Mouse (Mus musculus) CH12.LX (cell line): Measurements from ENCODE around the gene Ifit1bl2. TPM values are rescaled to one million over a fixed set of nuclear protein-coding genes. Genes with fewer than 3 reads are reported as not detected.
"Not testable (repeated sequence)": the region's sequence is repeated elsewhere in the genome, so short reads cannot be mapped to it uniquely, and the experiment has no call there.

Experiments used
- DNase-seq: peaks from one replicate; pipeline ENCODE4 v3.0.0-alpha.2; 2013; ENCODE audit errors: extremely low read depth
- H3K27ac ChIP-seq: 2 replicates; pipeline ENCODE4 v1.5.1; 2012; ENCODE audit warnings: low read depth, mild to moderate bottlenecking, control low read depth, moderate library complexity; ENCODE audit not compliant: insufficient read depth
- H3K27me3 ChIP-seq: replicated peaks from 2 replicates; pipeline ENCODE3; 2012; ENCODE audit warnings: inconsistent platforms
- H3K36me3 ChIP-seq, 2 experiments: replicated peaks in 1 of 2; 2 replicates each; pipeline versions ENCODE3 to v1.6.1; 2012; ENCODE audit warnings: inconsistent platforms in 1 of 2, low read length in 1 of 2, mild to moderate bottlenecking in 1 of 2, mixed read lengths in 1 of 2, moderate library complexity in 1 of 2; ENCODE audit not compliant: control insufficient read depth in 1 of 2, insufficient read depth in 1 of 2
- H3K4me1 ChIP-seq, 2 experiments: 2 replicates each; pipeline ENCODE4 v1.6.1; 2012; ENCODE audit warnings: inconsistent platforms in 1 of 2, moderate library complexity in 1 of 2; ENCODE audit not compliant: insufficient read depth in 2 of 2, control insufficient read depth in 1 of 2
- H3K4me2 ChIP-seq: 2 replicates; pipeline ENCODE4 v1.6.1; 2012; ENCODE audit warnings: low read depth, mild to moderate bottlenecking, control low read depth; ENCODE audit not compliant: poor library complexity, insufficient read depth, severe bottlenecking
- H3K4me3 ChIP-seq, 3 experiments: fragments of 150-350 bp in 1 of 3; sonication (generic) in 1 of 3; replicated peaks in 1 of 3; 2 replicates each; pipeline versions ENCODE3 to v1.5.1; 2011 to 2012; ENCODE audit warnings: low read depth in 2 of 3, low read length in 2 of 3, mild to moderate bottlenecking in 2 of 3, moderate library complexity in 2 of 3, control low read depth in 1 of 3, improper control_type of control experiment in 1 of 3, inconsistent platforms in 1 of 3, mixed read lengths in 1 of 3; ENCODE audit not compliant: poor library complexity in 1 of 3
- H3K79me2 ChIP-seq: replicated peaks from 2 replicates; pipeline ENCODE4 v1.6.1; 2012; ENCODE audit warnings: mild to moderate bottlenecking, moderate library complexity; ENCODE audit not compliant: control insufficient read depth, poor library complexity, insufficient read depth, severe bottlenecking; ENCODE audit errors: extremely low read depth
- H3K9ac ChIP-seq: 2 replicates; pipeline ENCODE4 v1.6.1; 2012; ENCODE audit warnings: low read depth, mild to moderate bottlenecking, control low read depth, moderate library complexity; ENCODE audit not compliant: insufficient read depth
- H3K9me3 ChIP-seq: replicated peaks from 2 replicates; pipeline ENCODE3; 2012; ENCODE audit warnings: low read length, inconsistent platforms, mixed read lengths
- CTCF ChIP-seq, 2 experiments: IDR thresholded peaks in 1 of 2; conservative IDR thresholded peaks in 1 of 2; 2 replicates each; pipeline ENCODE4 v1.5.1; 2011 to 2012; ENCODE audit warnings: low read depth in 2 of 2, low read length in 2 of 2, improper control_type of control experiment in 1 of 2, inconsistent platforms in 1 of 2, mild to moderate bottlenecking in 1 of 2, moderate library complexity in 1 of 2
- ELF1 ChIP-seq: IDR thresholded peaks from 2 replicates; pipeline ENCODE4 v1.6.1; 2014; ENCODE audit warnings: low read depth, mild to moderate bottlenecking, inconsistent platforms, low read length, improper control_type of control experiment
- ETS1 ChIP-seq: conservative IDR thresholded peaks from 2 replicates; pipeline ENCODE4 v1.6.1; 2012; ENCODE audit warnings: low read depth, mild to moderate bottlenecking, inconsistent platforms, low read length, improper control_type of control experiment, moderate library complexity
- HCFC1 ChIP-seq: IDR thresholded peaks from 2 replicates; pipeline ENCODE4 v1.6.1; 2012; ENCODE audit warnings: low read depth, mild to moderate bottlenecking, inconsistent platforms, low read length, improper control_type of control experiment
- IRF4 ChIP-seq: IDR thresholded peaks from 2 replicates; pipeline ENCODE4 v1.6.1; 2014; ENCODE audit warnings: low read depth, mild to moderate bottlenecking, inconsistent platforms, low read length, improper control_type of control experiment
- MAFK ChIP-seq: IDR thresholded peaks from 2 replicates; pipeline ENCODE4 v1.6.1; 2011; ENCODE audit warnings: low read length, improper control_type of control experiment; ENCODE audit not compliant: insufficient replicate concordance
- MAX ChIP-seq: IDR thresholded peaks from 2 replicates; pipeline ENCODE4 v1.6.1; 2011; ENCODE audit warnings: low read length, improper control_type of control experiment
- MAZ ChIP-seq: IDR thresholded peaks from 2 replicates; pipeline ENCODE4 v1.6.1; 2012; ENCODE audit warnings: low read depth, mild to moderate bottlenecking, inconsistent platforms, low read length, improper control_type of control experiment, moderate library complexity
- MYC ChIP-seq: IDR thresholded peaks from 2 replicates; pipeline ENCODE4 v1.6.1; 2011; ENCODE audit warnings: low read depth, mild to moderate bottlenecking, improper control_type of control experiment, low read length
- PAX5 ChIP-seq: IDR thresholded peaks from 2 replicates; pipeline ENCODE4 v1.6.1; 2012; ENCODE audit warnings: low read length, inconsistent platforms, mixed read lengths
- RAD21 ChIP-seq: IDR thresholded peaks from 2 replicates; pipeline ENCODE4 v1.6.1; 2011; ENCODE audit warnings: low read depth, mild to moderate bottlenecking, low read length, improper control_type of control experiment, moderate library complexity
- SMC3 ChIP-seq: IDR thresholded peaks from 2 replicates; pipeline ENCODE4 v1.6.1; 2011; ENCODE audit warnings: low read depth, low read length, improper control_type of control experiment
- TBP ChIP-seq: conservative IDR thresholded peaks from 2 replicates; pipeline ENCODE4 v1.6.1; 2011; ENCODE audit warnings: low read depth, low read length, improper control_type of control experiment
- USF1 ChIP-seq: IDR thresholded peaks from 2 replicates; pipeline ENCODE4 v1.6.1; 2014; ENCODE audit warnings: low read depth, mild to moderate bottlenecking, inconsistent platforms, low read length, improper control_type of control experiment
- ZC3H11A ChIP-seq: IDR thresholded peaks from 2 replicates; pipeline ENCODE4 v1.6.1; 2012; ENCODE audit warnings: low read depth, mild to moderate bottlenecking, inconsistent platforms, low read length, improper control_type of control experiment
- dilution Hi-C: fragments of 300-500 bp; cut with MboI; formaldehyde crosslinking; loops from 2 replicates; pipeline ENCODE4 v1.14.3; 2020; ENCODE audit warnings: low sequenced_read_pairs; ENCODE audit not compliant: extremely low pct_unique_long_range_greater_than_20kb, extremely low pct_ligation_motif_present
- in situ Hi-C: fragments of 300-500 bp; cut with MboI; formaldehyde crosslinking; loops from 3 replicates; pipeline ENCODE4 v1.14.3; 2019; ENCODE audit warnings: low sequenced_read_pairs, low pct_ligation_motif_present, low pct_unique_long_range_greater_than_20kb, mixed read lengths
- polyA plus RNA-seq: library from polyadenylated mRNA; unstranded; fragments of >175 nt; gene quantifications from 2 replicates; pipeline ENCODE4 v1.2.1, GENCODE M21; 2012; ENCODE audit warnings: low read depth; ENCODE audit not compliant: insufficient read length
- total RNA-seq, 2 experiments: library from RNA; depleted of rRNA; stranded (reverse); fragments of 300-350 nt in 1 of 2; fragments of >200 nt in 1 of 2; gene quantifications; 2 replicates each; pipeline ENCODE4 v1.2.3; 2012 to 2014

Ifit1bl2 gene
- total and polyA plus RNA-seq, 3 experiments = 0.08 to 0.24 TPM; not detected in 1

DNA sequence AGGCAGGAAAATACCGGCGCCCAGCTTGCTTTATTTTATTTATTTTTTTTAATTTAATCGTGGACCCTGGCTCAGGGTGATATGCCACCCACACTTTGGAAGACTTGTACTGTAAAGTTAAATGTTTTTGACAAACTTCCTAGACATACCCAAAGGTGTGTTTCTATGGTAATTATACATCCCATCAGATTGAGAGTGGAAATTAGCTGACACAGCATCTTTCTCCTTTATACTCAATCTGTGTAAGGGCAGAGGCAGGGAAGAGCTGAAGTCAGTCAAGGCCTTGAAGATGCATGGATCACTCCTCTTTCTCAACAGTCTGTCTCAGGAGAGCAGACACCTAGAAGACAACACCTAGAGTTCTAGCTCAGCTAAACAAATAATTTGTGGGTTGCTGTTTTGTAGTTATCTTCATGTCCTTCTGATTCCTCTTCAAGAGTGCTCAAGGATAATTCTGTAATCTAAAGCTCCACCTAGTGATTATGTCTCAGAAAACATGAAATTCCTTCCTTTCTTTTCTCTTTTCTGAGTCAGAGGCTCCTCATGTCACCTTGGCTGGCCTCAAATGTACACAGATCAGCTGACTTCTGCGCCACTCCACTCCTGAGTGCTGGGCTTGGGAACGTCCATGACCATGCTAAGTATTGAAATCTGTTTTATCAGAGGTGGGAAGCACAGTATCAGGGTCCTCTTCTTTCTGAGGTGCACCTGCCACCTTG, 54.6 kb downstream of the Ifit1bl2 start:
- TF ChIP-seq CTCF (conservative IDR thresholded peaks at IDR 0.05 in 1 of 2, IDR thresholded peaks at IDR 0.05 in 1 of 2; ENCODE audit: low read depth in 2 of 2, low read length in 2 of 2) = peak in 1 of 2 experiments; percentile 22; a peak in 1 of 4 replicates
- TF ChIP-seq MAFK = peak; percentile 94
- peak; percentile 20 for TF ChIP-seq RAD21
- H3K4me2 ChIP-seq, H3K27me3 ChIP-seq, dilution Hi-C loops, H3K27ac ChIP-seq, H3K36me3 ChIP-seq, H3K9me3 ChIP-seq, in situ Hi-C loops, H3K9ac ChIP-seq, H3K4me1 ChIP-seq, DNase-seq, H3K79me2 ChIP-seq, H3K4me3 ChIP-seq: not testable (repeated sequence)

DNA sequence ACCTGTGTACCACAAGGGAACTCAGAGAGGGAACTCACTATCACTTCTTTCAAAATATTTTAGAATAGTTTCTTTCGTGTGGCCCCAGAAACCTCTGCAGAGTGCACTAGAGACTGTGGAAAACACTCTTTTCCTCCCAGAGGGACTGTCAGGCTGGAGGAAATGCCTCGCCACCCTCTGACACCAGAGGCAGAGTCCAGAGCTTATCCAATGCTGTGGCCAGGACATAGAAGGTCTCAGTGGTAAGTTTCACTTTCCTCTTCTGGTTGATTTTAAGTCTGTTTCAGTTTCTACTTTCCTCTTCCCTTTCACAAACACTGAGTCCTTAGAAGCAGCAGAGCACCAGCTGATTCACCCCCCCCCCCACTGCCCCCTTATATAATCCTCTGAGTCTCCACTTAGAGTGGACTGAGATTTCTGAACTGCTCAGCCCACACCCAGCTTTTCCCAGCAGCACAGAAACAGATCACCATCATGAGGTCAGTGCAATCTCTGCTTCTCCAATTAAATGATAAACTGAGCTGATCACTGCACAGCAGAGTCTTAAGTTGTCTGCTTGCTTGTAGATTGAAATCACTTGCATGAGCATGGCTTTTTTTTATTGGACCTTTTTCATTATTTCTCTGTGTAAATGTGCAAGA, 57.3 kb downstream of the Ifit1bl2 start, which contains the start of gene Ifit3:
Gene Ifit3 (plus strand): TSS at position 406 of the 641 bp plus-strand sequence.
- H3K79me2 ChIP-seq, H3K9ac ChIP-seq, H3K4me3 ChIP-seq, H3K36me3 ChIP-seq, H3K27me3 ChIP-seq, DNase-seq, H3K9me3 ChIP-seq, H3K27ac ChIP-seq, dilution Hi-C loops, H3K4me1 ChIP-seq, H3K4me2 ChIP-seq, in situ Hi-C loops: not testable (repeated sequence)

DNA sequence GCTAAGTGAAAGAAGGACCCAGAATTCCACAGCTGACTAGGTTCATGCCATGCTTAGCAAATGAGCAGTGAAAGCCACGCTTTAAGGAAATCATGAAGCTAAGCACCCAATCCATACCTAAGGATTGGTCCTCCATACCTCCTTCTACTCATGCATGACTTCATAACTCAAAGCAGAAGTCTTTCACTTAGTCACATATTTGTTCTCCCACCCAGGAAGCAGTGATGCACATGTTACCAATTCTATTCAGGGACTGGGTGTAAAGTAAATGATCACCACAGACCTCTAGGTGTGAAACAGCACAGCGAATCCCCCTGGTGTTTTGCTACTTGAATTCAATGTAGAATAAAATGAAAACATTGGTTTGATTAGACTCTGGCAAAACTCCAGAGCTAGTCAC, 57.8 kb downstream of the Ifit1bl2 start:
- H3K79me2 ChIP-seq, H3K9ac ChIP-seq, H3K4me3 ChIP-seq, H3K4me1 ChIP-seq, H3K9me3 ChIP-seq, dilution Hi-C loops, H3K27me3 ChIP-seq, H3K36me3 ChIP-seq, H3K4me2 ChIP-seq, H3K27ac ChIP-seq, in situ Hi-C loops, DNase-seq: not testable (repeated sequence)

DNA sequence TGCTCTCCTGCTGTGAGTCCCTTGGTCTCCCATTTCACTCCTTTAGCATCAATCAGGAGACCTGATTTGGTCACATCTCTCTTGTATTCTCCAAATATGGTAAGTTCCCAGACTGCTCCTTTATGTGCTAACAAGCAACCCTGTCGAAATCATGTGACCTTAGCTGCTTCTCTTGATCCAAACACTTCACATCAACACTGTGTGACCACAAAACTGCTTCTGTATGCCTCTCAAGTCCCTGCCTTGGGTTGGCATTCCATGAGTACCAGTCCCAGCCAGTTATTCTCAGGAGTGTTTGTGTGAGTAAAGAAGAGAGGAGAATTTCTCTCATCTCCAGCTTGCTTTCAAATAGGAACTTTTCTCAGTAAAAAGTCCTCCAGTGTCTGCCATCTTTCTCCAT, 63.4 kb downstream of the Ifit1bl2 start:
- no peak overlapping the region for H3K9ac ChIP-seq
- TF ChIP-seq SMC3 (no peak), HCFC1 (no peak), ELF1 (no peak), MYC (no peak), USF1 (no peak), IRF4 (no peak), PAX5 (no peak), MAZ (no peak), ZC3H11A (no peak), TBP (no peak), CTCF (conservative IDR thresholded peaks at IDR 0.05 in 1 of 2, IDR thresholded peaks at IDR 0.05 in 1 of 2; ENCODE audit: low read depth in 2 of 2, low read length in 2 of 2) (no peak), ETS1 (no peak), MAX (no peak)
- dilution Hi-C loops (no loop called here), in situ Hi-C loops (no loop called here)
- DNase-seq = no peak
- H3K79me2 ChIP-seq = no peaks in the 10 kb centered on the region
- no peaks in the 10 kb centered on the region for H3K27me3 ChIP-seq
- H3K4me2 ChIP-seq = no peak overlapping the region
- no peaks in the 10 kb centered on the region for H3K9me3 ChIP-seq
- no peak overlapping the region for H3K4me3 ChIP-seq
- H3K27ac ChIP-seq = no peak overlapping the region
- H3K36me3 ChIP-seq = peaks cover 0 to 23% of the 10 kb centered on the region in 2 experiments
- H3K4me1 ChIP-seq = no peaks in the 10 kb centered on the region
